Mouse (Mus musculus) inflammation-experienced regulatory T-cells, adult 16 weeks (primary cell): ENCODE measurements around the gene Ccdc71l. TPM values are rescaled to one million over a fixed set of nuclear protein-coding genes. Genes with fewer than 3 reads are reported as not detected.

ENCODE experiments used
- polyA plus RNA-seq: library from polyadenylated mRNA; unstranded; fragments of 100-300 nt; shearing (Covaris generic); gene quantifications from one replicate; pipeline ENCODE4 v1.2.1, GENCODE M21; 2017

Ccdc71l gene
- polyA plus RNA-seq = 0.54 TPM

DNA sequence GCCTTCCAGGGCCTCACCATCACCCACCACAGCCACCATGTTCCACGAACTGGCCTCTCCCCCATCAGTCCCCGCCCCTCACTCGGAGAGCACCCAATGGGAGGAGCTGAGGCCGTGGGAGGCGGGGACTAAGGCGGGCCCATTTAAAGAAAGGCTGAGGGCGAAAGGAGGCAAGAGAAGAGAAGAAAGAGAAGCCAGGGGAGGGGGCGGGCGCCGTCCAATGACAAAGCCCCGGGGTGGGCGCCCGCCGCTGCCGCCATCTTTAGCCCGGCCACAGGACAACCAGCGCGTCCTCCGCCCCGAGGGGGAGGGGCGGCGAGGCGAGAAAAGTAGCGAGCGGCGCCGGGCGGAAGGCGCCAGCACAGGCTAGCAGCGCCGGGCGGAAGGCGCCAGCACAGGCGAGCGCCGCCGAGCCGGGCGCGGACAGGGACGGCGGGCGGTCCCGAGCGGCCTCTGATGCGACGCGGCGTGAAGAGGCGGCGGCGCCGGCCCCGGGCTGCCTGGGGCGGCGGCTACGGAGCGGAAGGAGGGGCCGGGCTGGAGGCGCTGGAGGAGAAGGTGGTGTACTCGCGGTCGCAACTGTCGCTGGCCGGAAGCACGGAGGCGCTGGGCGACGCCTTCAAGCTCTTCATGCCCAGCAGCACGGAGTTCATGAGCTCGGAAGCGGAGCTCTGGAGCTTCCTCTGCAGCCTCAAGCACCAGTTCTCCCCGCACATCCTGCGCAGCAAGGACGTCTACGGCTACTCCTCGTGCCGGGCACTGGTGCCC is at the start of gene Ccdc71l:
Gene Ccdc71l (plus strand): TSS at position 177 of the 768 bp plus-strand sequence.

Other genes with a start within 250 kb of the Ccdc71l start
- 43.6 TPM for gene Pik3cg, start 170.0 kb upstream of the Ccdc71l start, polyA plus RNA-seq